Mouse (Mus musculus): ENCODE data around the gene Lrrc2.

Gene Lrrc2

DNA sequence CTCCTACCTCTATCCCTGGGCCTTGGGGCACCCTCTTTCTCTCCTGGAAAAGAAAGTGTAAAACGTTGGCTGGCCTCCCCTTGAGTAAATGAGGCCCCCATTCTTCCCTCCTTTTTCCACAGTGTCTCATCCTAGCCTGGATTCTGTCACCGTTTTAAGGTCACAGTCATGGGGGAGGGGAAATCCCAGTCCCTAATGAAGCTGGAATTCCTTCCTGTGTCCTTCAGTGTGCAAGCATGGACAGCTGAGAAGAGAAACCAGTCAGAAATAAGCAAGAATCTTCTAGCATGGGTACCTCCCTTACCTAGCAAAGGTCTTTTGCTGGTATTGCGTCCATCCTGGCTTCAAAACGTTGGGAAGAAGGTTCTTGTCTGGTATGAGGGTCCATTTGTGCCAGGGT, 37.8 kb downstream of the Lrrc2 start:
- DNase-seq, result no peak

DNA sequence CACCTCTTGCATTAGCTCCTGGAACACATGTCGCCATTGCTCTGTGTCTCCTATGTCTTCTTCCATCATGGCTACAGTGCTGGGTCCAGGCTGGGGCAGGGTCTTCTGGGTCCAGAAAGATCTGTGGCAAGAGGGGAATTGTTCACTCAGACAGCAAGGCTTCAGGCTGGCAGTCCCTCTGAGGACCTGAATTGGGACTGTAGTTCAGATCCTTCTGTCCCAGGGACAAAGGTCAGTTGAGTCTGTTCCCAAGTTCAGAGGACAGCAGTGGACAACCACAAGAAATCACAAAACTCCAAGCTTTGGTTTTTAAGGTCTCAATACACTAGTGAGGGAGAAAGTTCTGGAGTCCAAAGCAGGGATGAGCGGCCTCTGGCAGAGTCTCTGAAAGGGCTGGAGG, 38.2 kb downstream of the Lrrc2 start:
- no peak for DNase-seq

- DNase-seq, result peak; percentile 71
These were observed 38.9 kb downstream of the Lrrc2 start, which contains the start of gene Rtp3 for GRCm38 (mm10) chr9:110990204-110990603. Rtp3 (minus strand) TSS chr9:110990583.

DNA sequence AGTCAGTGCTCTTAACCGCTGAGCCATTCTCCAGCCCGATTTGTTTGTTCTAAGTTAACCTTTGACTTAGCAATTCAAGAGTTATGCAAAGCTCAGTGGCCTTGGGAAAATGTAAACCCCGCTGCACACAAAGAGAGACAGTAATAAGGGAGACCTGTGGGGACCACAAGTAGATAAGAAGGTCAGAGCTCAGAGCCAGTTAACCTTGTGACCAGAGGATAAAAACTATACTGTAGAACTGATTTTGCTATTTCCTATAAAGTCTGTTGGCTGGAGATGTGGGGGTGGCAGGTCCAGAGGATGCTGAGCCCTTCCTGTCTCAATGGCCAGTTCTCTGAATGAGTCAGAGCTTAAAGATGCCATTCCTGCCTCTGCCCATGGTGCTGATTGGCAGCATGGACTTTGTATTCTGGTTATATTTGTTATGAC, 42.0 kb downstream of the Lrrc2 start:
- no peak for DNase-seq

DNA sequence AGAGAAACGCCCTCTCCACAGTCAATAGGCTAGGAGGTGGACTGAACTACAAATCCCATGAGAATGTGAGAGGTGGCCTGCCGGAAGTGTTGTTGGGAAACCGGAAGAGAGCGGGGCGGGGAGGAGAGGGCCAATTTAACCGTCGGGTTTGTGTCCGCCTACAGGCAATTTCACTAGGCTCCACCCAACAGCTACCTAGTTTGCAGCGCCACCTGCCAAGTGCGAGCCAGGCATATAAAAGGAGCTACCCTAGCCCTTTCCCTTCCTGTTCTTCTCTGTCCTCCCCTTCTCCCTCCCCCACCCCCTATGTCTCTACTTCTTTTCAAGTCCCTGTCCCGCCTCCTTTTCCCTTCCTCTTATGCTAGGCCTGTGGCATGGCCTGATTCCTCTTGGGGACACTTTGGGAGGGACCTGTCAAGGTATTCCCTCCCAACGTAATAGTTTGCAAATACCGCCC, 43.4 kb downstream of the Lrrc2 start:
- DNase-seq, result peak; percentile 81

DNA sequence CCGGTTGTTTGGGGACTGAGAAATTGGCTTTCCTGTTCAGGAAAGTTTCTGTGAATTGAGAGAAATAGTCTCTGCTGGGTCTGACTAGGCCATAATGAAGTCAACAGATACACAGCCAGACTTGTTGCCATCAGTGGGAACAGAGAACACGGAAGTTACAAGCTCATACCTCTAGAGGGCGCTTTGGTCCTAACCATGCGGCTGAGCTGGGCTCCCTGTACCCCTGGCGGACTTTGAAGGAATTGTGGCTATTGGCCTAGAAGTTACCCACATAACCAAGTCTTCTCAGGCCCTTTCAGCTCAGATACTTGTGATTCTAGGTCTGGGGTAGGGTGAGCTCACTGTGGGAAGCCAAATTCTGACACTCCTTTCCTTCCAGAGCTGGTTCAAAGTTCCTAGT, 45.9 kb downstream of the Lrrc2 start:
- DNase-seq, result peak; percentile 87

- DNase-seq, result peak; percentile 37
These were observed 47.7 kb downstream of the Lrrc2 start for GRCm38 (mm10) chr9:110999056-110999455.

- peak; percentile 58 for DNase-seq
These were observed 48.5 kb downstream of the Lrrc2 start for GRCm38 (mm10) chr9:110999856-111000255.

GRCm38 (mm10) chr9:111001621-111002020, 50.3 kb downstream of the Lrrc2 start:
- DNase-seq, result no peak

- DNase-seq, result no peak
These were observed 51.9 kb downstream of the Lrrc2 start for GRCm38 (mm10) chr9:111003279-111003678.

- DNase-seq, result no peak
These were observed 55.2 kb downstream of the Lrrc2 start for GRCm38 (mm10) chr9:111006544-111006943.

GRCm38 (mm10) chr9:111009763-111010162, 58.4 kb downstream of the Lrrc2 start:
- DNase-seq, result no peak

DNA sequence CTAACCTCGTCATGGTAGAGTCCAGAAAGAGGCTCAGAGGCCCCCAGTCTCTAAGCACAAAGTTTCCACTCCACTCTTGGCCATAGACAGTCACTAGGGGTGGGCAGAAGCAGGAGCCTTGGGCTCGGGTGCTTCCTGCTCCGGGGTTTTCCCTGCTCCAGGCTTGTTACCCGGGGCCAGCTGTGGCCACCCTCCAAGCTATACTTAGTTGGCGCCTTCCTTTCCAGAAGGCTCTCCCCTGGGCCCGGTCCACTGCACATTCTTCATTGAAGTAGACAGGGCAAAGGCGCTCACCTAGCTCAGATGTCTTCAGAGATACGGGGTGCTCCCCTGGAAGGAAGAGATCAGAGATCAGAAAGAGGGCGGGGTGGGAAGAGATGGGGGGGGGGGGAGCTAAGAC, 60.2 kb downstream of the Lrrc2 start:
- DNase-seq, result peak; percentile 34

DNA sequence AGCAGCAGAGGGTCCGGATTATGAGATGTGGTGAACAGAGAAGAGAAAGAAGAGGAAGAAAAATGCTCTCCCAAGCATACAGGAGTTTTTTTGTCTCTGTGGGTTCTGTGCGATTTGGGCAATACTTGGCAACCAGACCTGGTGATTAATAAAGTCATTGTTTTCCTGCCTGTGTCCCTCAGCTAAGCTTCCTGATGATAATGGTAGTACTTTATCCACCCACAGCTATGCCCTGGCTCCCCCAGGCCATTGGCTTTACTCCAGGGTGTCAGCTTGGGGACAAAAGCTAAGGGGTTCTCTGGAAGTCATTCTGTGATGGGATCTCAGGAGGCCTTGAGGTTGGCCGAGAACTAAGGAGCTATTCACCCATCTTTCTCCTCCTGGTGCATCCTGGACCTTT, 60.7 kb downstream of the Lrrc2 start:
- peak; percentile 54 for DNase-seq

DNA sequence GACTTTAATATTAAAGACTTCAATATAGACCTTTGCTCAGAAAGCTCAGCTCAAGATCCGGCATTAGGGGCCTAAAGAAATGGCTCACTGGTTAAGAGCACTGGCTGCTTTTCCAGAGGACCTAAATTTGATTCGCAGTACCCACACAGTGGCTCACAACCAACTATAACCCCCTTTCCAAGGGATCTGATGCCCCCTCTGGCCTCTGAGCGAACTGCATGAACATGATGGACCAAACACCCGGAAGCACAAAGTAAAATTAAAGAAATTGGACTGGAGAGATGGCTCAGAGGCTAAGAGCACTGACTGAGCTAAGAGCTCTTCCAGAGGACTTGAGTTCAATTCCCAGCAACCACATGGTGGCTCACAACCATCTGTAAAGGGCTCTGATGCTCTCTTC, 64.3 kb downstream of the Lrrc2 start:
- no peak for DNase-seq

DNA sequence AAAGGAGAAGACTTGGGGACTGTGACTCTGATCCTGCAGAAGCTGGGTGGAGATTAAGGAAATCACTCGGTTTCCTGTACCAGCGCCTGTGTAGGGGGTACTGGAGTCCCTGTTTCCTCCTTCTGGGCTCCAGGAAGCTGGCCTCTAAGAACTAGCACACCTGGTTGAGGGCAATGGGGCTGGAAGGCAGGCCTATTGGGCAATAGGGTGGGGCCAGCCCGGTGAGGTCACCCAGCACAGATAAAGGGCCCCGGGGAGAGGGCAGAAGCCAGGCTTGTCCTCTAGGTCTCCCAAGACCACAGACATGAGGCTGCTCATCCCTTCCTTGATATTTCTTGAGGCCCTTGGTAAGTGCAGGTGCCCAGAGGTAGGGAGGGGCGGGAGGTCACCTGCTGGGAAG, 67.7 kb downstream of the Lrrc2 start, which contains the start of gene Ltf:
Gene Ltf, plus strand, starts transcription at position 250 of the 400 bp plus-strand sequence.
- DNase-seq, result no peak

DNA sequence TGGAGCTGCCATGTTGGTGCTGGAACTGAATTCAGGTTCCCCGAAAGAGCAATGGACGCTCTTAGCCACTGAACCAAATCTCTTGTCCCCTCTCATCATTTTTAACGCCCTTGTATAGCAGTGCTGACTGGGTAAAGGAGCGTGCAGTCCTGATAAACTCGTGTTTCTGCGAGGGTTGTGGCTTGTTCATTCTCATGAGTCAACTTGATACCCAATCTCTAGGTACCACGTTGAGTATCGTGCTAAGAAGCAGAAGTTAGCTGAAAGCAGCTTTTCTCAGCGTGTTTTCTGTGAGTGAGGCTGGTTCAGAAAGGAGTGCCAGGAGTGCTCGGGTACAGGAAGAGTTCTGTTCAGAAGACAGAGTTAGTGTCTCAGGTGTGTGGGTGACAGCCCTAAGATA, 75.4 kb downstream of the Lrrc2 start:
- no peak for DNase-seq
